Mouse (Mus musculus) CH12.LX (cell line): ENCODE measurements at regions not wholly inside any gene's neighbourhood (a gene's known extent, or its start where the extent isn't known, plus 50 kb on each side); places are given as distances from the start of the nearest gene placed in this dataset.

ENCODE experiments used
- DNase-seq: peaks from one replicate; pipeline ENCODE4 v3.0.0-alpha.2; 2013; ENCODE audit errors: extremely low read depth
- H3K27ac ChIP-seq: 2 replicates; pipeline ENCODE4 v1.5.1; 2012; ENCODE audit warnings: low read depth, mild to moderate bottlenecking, control low read depth, moderate library complexity; ENCODE audit not compliant: insufficient read depth
- H3K27me3 ChIP-seq: replicated peaks from 2 replicates; pipeline ENCODE3; 2012; ENCODE audit warnings: inconsistent platforms
- H3K36me3 ChIP-seq, 2 experiments: replicated peaks in 1 of 2; 2 replicates each; pipeline versions ENCODE3 to v1.6.1; 2012; ENCODE audit warnings: inconsistent platforms in 1 of 2, low read length in 1 of 2, mild to moderate bottlenecking in 1 of 2, mixed read lengths in 1 of 2, moderate library complexity in 1 of 2; ENCODE audit not compliant: control insufficient read depth in 1 of 2, insufficient read depth in 1 of 2
- H3K4me1 ChIP-seq, 2 experiments: 2 replicates each; pipeline ENCODE4 v1.6.1; 2012; ENCODE audit warnings: inconsistent platforms in 1 of 2, moderate library complexity in 1 of 2; ENCODE audit not compliant: insufficient read depth in 2 of 2, control insufficient read depth in 1 of 2
- H3K4me2 ChIP-seq: 2 replicates; pipeline ENCODE4 v1.6.1; 2012; ENCODE audit warnings: low read depth, mild to moderate bottlenecking, control low read depth; ENCODE audit not compliant: poor library complexity, insufficient read depth, severe bottlenecking
- H3K4me3 ChIP-seq, 3 experiments: fragments of 150-350 bp in 1 of 3; sonication (generic) in 1 of 3; replicated peaks in 1 of 3; 2 replicates each; pipeline versions ENCODE3 to v1.5.1; 2011 to 2012; ENCODE audit warnings: low read depth in 2 of 3, low read length in 2 of 3, mild to moderate bottlenecking in 2 of 3, moderate library complexity in 2 of 3, control low read depth in 1 of 3, improper control_type of control experiment in 1 of 3, inconsistent platforms in 1 of 3, mixed read lengths in 1 of 3; ENCODE audit not compliant: poor library complexity in 1 of 3
- H3K79me2 ChIP-seq: replicated peaks from 2 replicates; pipeline ENCODE4 v1.6.1; 2012; ENCODE audit warnings: mild to moderate bottlenecking, moderate library complexity; ENCODE audit not compliant: control insufficient read depth, poor library complexity, insufficient read depth, severe bottlenecking; ENCODE audit errors: extremely low read depth
- H3K9ac ChIP-seq: 2 replicates; pipeline ENCODE4 v1.6.1; 2012; ENCODE audit warnings: low read depth, mild to moderate bottlenecking, control low read depth, moderate library complexity; ENCODE audit not compliant: insufficient read depth
- H3K9me3 ChIP-seq: replicated peaks from 2 replicates; pipeline ENCODE3; 2012; ENCODE audit warnings: low read length, inconsistent platforms, mixed read lengths
- BHLHE40 ChIP-seq: IDR thresholded peaks from 2 replicates; pipeline ENCODE4 v1.6.1; 2011; ENCODE audit warnings: mild to moderate bottlenecking, low read depth, low read length, improper control_type of control experiment
- CHD1 ChIP-seq: IDR thresholded peaks from 2 replicates; pipeline ENCODE4 v1.6.1; 2012; ENCODE audit warnings: low read depth, low read length, improper control_type of control experiment, inconsistent platforms
- CTCF ChIP-seq, 2 experiments: IDR thresholded peaks in 1 of 2; conservative IDR thresholded peaks in 1 of 2; 2 replicates each; pipeline ENCODE4 v1.5.1; 2011 to 2012; ENCODE audit warnings: low read depth in 2 of 2, low read length in 2 of 2, improper control_type of control experiment in 1 of 2, inconsistent platforms in 1 of 2, mild to moderate bottlenecking in 1 of 2, moderate library complexity in 1 of 2
- E2F4 ChIP-seq: IDR thresholded peaks from 2 replicates; pipeline ENCODE4 v1.6.1; 2011; ENCODE audit warnings: low read depth, low read length, improper control_type of control experiment; ENCODE audit not compliant: insufficient replicate concordance
- GABPA ChIP-seq: IDR thresholded peaks from 2 replicates; pipeline ENCODE4 v1.6.1; 2012; ENCODE audit warnings: low read depth, low read length, improper control_type of control experiment, inconsistent platforms; ENCODE audit not compliant: insufficient replicate concordance
- JUN ChIP-seq: IDR thresholded peaks from 2 replicates; pipeline ENCODE4 v1.6.1; 2011; ENCODE audit warnings: low read depth, mild to moderate bottlenecking, low read length, improper control_type of control experiment, moderate library complexity; ENCODE audit not compliant: insufficient read depth
- JUND ChIP-seq: conservative IDR thresholded peaks from 2 replicates; pipeline ENCODE4 v1.6.1; 2011; ENCODE audit warnings: low read depth, low read length, improper control_type of control experiment
- MAFK ChIP-seq: IDR thresholded peaks from 2 replicates; pipeline ENCODE4 v1.6.1; 2011; ENCODE audit warnings: low read length, improper control_type of control experiment; ENCODE audit not compliant: insufficient replicate concordance
- MAX ChIP-seq: IDR thresholded peaks from 2 replicates; pipeline ENCODE4 v1.6.1; 2011; ENCODE audit warnings: low read length, improper control_type of control experiment
- MEF2A ChIP-seq: IDR thresholded peaks from 2 replicates; pipeline ENCODE4 v1.6.1; 2014; ENCODE audit warnings: low read depth, mild to moderate bottlenecking, inconsistent platforms, low read length, improper control_type of control experiment, borderline replicate concordance
- NELFE ChIP-seq: IDR thresholded peaks from 2 replicates; pipeline ENCODE4 v1.6.1; 2011; ENCODE audit warnings: low read depth, low read length, improper control_type of control experiment
- NRF1 ChIP-seq: IDR thresholded peaks from 2 replicates; pipeline ENCODE4 v1.6.1; 2014; ENCODE audit warnings: low read depth, mild to moderate bottlenecking, inconsistent platforms, low read length, improper control_type of control experiment, moderate library complexity
- PAX5 ChIP-seq: IDR thresholded peaks from 2 replicates; pipeline ENCODE4 v1.6.1; 2012; ENCODE audit warnings: low read length, inconsistent platforms, mixed read lengths
- POLR2A ChIP-seq: IDR thresholded peaks from 2 replicates; pipeline ENCODE4 v1.6.1; 2011; ENCODE audit warnings: low read depth, mild to moderate bottlenecking, improper control_type of control experiment, low read length
- POLR2AphosphoS2 ChIP-seq: IDR thresholded peaks from 2 replicates; pipeline ENCODE4 v1.6.1; 2011; ENCODE audit warnings: low read depth, low read length, improper control_type of control experiment
- RCOR1 ChIP-seq: conservative IDR thresholded peaks from 2 replicates; pipeline ENCODE4 v1.6.1; 2012; ENCODE audit warnings: low read depth, mild to moderate bottlenecking, inconsistent platforms, low read length, improper control_type of control experiment
- SIN3A ChIP-seq: IDR thresholded peaks from 2 replicates; pipeline ENCODE4 v1.6.1; 2012; ENCODE audit warnings: low read length, improper control_type of control experiment, inconsistent platforms
- SMC3 ChIP-seq: IDR thresholded peaks from 2 replicates; pipeline ENCODE4 v1.6.1; 2011; ENCODE audit warnings: low read depth, low read length, improper control_type of control experiment
- TBP ChIP-seq: conservative IDR thresholded peaks from 2 replicates; pipeline ENCODE4 v1.6.1; 2011; ENCODE audit warnings: low read depth, low read length, improper control_type of control experiment
- TCF12 ChIP-seq: IDR thresholded peaks from 2 replicates; pipeline ENCODE4 v1.6.1; 2014; ENCODE audit warnings: low read depth, mild to moderate bottlenecking, inconsistent platforms, low read length, improper control_type of control experiment
- USF1 ChIP-seq: IDR thresholded peaks from 2 replicates; pipeline ENCODE4 v1.6.1; 2014; ENCODE audit warnings: low read depth, mild to moderate bottlenecking, inconsistent platforms, low read length, improper control_type of control experiment
- USF2 ChIP-seq: conservative IDR thresholded peaks from 2 replicates; pipeline ENCODE4 v1.6.1; 2011; ENCODE audit warnings: low read depth, low read length, improper control_type of control experiment
- ZC3H11A ChIP-seq: IDR thresholded peaks from 2 replicates; pipeline ENCODE4 v1.6.1; 2012; ENCODE audit warnings: low read depth, mild to moderate bottlenecking, inconsistent platforms, low read length, improper control_type of control experiment
- ZNF384 ChIP-seq: IDR thresholded peaks from 2 replicates; pipeline ENCODE4 v1.6.1; 2012; ENCODE audit warnings: low read depth, low read length, improper control_type of control experiment, inconsistent platforms
- dilution Hi-C: fragments of 300-500 bp; cut with MboI; formaldehyde crosslinking; loops from 2 replicates; pipeline ENCODE4 v1.14.3; 2020; ENCODE audit warnings: low sequenced_read_pairs; ENCODE audit not compliant: extremely low pct_unique_long_range_greater_than_20kb, extremely low pct_ligation_motif_present
- in situ Hi-C: fragments of 300-500 bp; cut with MboI; formaldehyde crosslinking; loops from 3 replicates; pipeline ENCODE4 v1.14.3; 2019; ENCODE audit warnings: low sequenced_read_pairs, low pct_ligation_motif_present, low pct_unique_long_range_greater_than_20kb, mixed read lengths

DNA sequence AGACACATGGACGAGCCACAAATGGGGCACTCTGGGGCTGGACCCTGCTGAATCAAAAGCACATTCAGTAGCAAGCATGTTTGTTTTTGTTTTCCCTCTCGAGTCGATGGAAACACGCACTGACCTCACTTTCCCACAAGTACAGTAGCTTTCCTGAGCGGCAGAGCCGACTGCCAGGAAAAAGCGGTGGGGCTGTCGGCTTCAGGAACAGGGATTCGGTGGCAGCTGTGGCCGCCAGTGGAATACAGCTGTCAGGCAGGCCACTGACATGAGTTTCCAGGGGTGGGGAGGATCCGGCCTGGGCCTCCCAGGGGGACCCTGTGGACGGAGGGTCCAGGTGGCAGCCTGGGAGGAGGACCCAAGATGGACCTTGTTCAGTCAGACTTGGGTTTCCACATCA is 157.0 kb downstream of the Fgf18 start:
- Histone ChIP-seq H3K4me1 (peaks cover 0 to 4% of the 10 kb centered on the region in 2 experiments; a peak in 2 of 4 replicates), H3K36me3 (no peaks in the 10 kb centered on the region), H3K9ac (no peak overlapping the region), H3K27me3 (peaks cover 10% of the 10 kb centered on the region), H3K79me2 (no peaks in the 10 kb centered on the region), H3K4me2 (no peak overlapping the region), H3K9me3 (no peaks in the 10 kb centered on the region), H3K4me3 (no peak overlapping the region), H3K27ac (no peak overlapping the region)
- dilution Hi-C loops = no loop called here
- no peak for DNase-seq
- TF ChIP-seq NELFE (no peak), POLR2AphosphoS2 (no peak), RCOR1 (no peak), SMC3 (no peak), TCF12 (no peak), SIN3A (no peak), POLR2A (no peak), BHLHE40 (no peak), ZC3H11A (no peak), JUND (no peak), USF1 (no peak), MEF2A (no peak), MAFK (no peak)
- in situ Hi-C loops = no loop called here

DNA sequence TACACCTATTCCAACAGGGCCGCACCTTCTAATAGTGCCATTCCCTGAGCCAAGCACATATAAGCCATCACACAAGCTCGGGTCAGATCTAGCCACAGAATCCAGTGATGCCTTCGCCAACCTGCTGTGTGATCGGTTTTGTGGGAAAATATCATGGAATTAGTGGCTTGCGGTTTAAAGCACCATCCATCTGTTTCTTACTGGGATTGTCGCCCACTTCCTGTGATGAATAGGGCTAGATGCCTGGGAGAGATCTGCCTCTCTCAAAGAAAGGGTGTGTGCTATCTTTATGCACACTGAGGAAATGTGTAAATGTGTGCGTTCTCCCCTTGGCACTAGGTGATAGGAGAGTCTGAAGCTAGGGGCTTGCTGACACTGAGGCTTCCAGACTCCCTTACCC is 154.5 kb upstream of the Smim23 start:
- dilution Hi-C loops (no loop called here), in situ Hi-C loops (no loop called here)
- TF ChIP-seq JUN = no peak
- no peak for TF ChIP-seq JUND
- TF ChIP-seq NRF1 = no peak
- no peak for TF ChIP-seq CHD1
- no peak for TF ChIP-seq BHLHE40
- TF ChIP-seq TBP = no peak
- TF ChIP-seq USF2 = no peak
- TF ChIP-seq ZNF384 = no peak
- no peak for TF ChIP-seq MAFK
- no peak for TF ChIP-seq MEF2A
- no peak for TF ChIP-seq PAX5
- no peak for TF ChIP-seq CTCF (conservative IDR thresholded peaks at IDR 0.05 in 1 of 2, IDR thresholded peaks at IDR 0.05 in 1 of 2; ENCODE audit: low read depth in 2 of 2, low read length in 2 of 2)
- TF ChIP-seq GABPA = no peak
- no peak for TF ChIP-seq POLR2A
- no peak for TF ChIP-seq E2F4
- no peak for TF ChIP-seq RCOR1
- TF ChIP-seq MAX = no peak
- H3K4me2 ChIP-seq = no peak overlapping the region
- no peak overlapping the region for H3K27ac ChIP-seq
- peaks cover 0 to 9% of the 10 kb centered on the region in 2 experiments; a peak in 2 of 4 replicates for H3K4me1 ChIP-seq
- H3K79me2 ChIP-seq = no peaks in the 10 kb centered on the region
- H3K36me3 ChIP-seq = no peaks in the 10 kb centered on the region
- no peak overlapping the region for H3K4me3 ChIP-seq
- peaks cover 30% of the 10 kb centered on the region for H3K27me3 ChIP-seq
- H3K9ac ChIP-seq = no peak overlapping the region
- H3K9me3 ChIP-seq = peaks cover 3% of the 10 kb centered on the region
- no peak for DNase-seq
